Comparison of ENCODE assay signal across 18 mouse cellular contexts in genomic region chr2:30215493-30215892, GRCm38 (mm10). TPM values are rescaled to one million over a fixed set of nuclear protein-coding genes. Genes with fewer than 3 reads are reported as not detected.
DNase-seq lines count a peak whose midpoint lies in the region; ATAC-seq and TF ChIP-seq lines count a peak whose summit lies in the region.
"Had no signal": no experiment of that assay in that cellular context is flagged by ENCODE, and none has a peak within 500 bp of the region (broad histone marks: within the 10 kb centered on the region; RNA-seq: fewer than 3 reads in every experiment).

No protein-coding gene starts in this region.

- no peak overlapping the region for H3K9ac ChIP-seq in heart, embryonic 11.5 days (ENCODE audit: low read depth, low read length)
- H3K9ac ChIP-seq in liver, postnatal 0 days (replicated peaks): no peak overlapping the region
- H3K9ac ChIP-seq in stomach, postnatal 0 days (ENCODE audit: low read length): no peak overlapping the region
- H3K9ac ChIP-seq: forebrain, embryonic 12.5 days; hindbrain, embryonic 12.5 days; liver, embryonic 13.5 days had no signal

- no peak overlapping the region for H3K4me3 ChIP-seq in heart, embryonic 11.5 days (ENCODE audit: low read depth, low read length)
- H3K4me3 ChIP-seq in liver, postnatal 0 days (ENCODE audit: low read depth, low read length): no peak overlapping the region
- no peak overlapping the region for H3K4me3 ChIP-seq in stomach, postnatal 0 days (ENCODE audit: low read depth, low read length)
- H3K4me3 ChIP-seq: forebrain, embryonic 12.5 days; hindbrain, embryonic 12.5 days; layer of hippocampus, adult 2 months; limb, embryonic 10.5 days; liver, embryonic 13.5 days had no signal

- no peak; the same call in 1 of the 2 replicates for TF ChIP-seq EP300 in liver, postnatal 0 days (IDR thresholded peaks at IDR 0.05; ENCODE audit: low read depth)
- no peak for TF ChIP-seq EP300 in stomach, postnatal 0 days (optimal IDR thresholded peaks at IDR 0.05)

- H3K27me3 ChIP-seq in heart, embryonic 11.5 days (ENCODE audit: control insufficient read depth, insufficient read depth, low read length): no peaks in the 10 kb centered on the region
- H3K27me3 ChIP-seq in liver, postnatal 0 days (ENCODE audit: insufficient read depth, low read length): no peaks in the 10 kb centered on the region
- H3K27me3 ChIP-seq in stomach, postnatal 0 days (ENCODE audit: control insufficient read depth, insufficient read depth, low read length): no peaks in the 10 kb centered on the region
- H3K27me3 ChIP-seq: forebrain, embryonic 12.5 days; hindbrain, embryonic 12.5 days; liver, embryonic 13.5 days had no signal

- 70% methylated on average over 6 of the region's 6 CpGs for WGBS in heart, embryonic 11.5 days (ENCODE audit: insufficient replicate concordance)
- 68% methylated on average over 6 of the region's 6 CpGs for WGBS in liver, postnatal 0 days (ENCODE audit: insufficient replicate concordance)
- 62% methylated on average over 6 of the region's 6 CpGs for WGBS in stomach, postnatal 0 days

- H3K4me2 ChIP-seq in heart, embryonic 11.5 days: no peak overlapping the region
- no peak overlapping the region for H3K4me2 ChIP-seq in liver, postnatal 0 days (ENCODE audit: low read depth, low read length)
- H3K4me2 ChIP-seq in stomach, postnatal 0 days (replicated peaks; ENCODE audit: low read depth): no peak overlapping the region
- H3K4me2 ChIP-seq: forebrain, embryonic 12.5 days; hindbrain, embryonic 12.5 days; liver, embryonic 13.5 days; midbrain, embryonic 11.5 days had no signal

- H3K9me3 ChIP-seq in heart, embryonic 11.5 days (replicated peaks; ENCODE audit: control insufficient read depth, low read length): no peaks in the 10 kb centered on the region
- H3K9me3 ChIP-seq in liver, postnatal 0 days (ENCODE audit: low read length): no peaks in the 10 kb centered on the region
- H3K9me3 ChIP-seq in stomach, postnatal 0 days (ENCODE audit: control insufficient read depth, low read length): no peaks in the 10 kb centered on the region
- H3K9me3 ChIP-seq: forebrain, embryonic 12.5 days; hindbrain, embryonic 12.5 days; limb, embryonic 10.5 days; liver, embryonic 13.5 days had no signal

- no peak overlapping the region for H3K27ac ChIP-seq in heart, embryonic 11.5 days (ENCODE audit: low read depth, low read length)
- peak overlapping the region; percentile 72 for H3K27ac ChIP-seq in liver, postnatal 0 days (ENCODE audit: low read depth)
- no peak overlapping the region for H3K27ac ChIP-seq in stomach, postnatal 0 days (replicated peaks)
- H3K27ac ChIP-seq: forebrain, embryonic 12.5 days; hindbrain, embryonic 12.5 days; layer of hippocampus, adult 2 months; limb, embryonic 10.5 days had no signal

- no peaks in the 10 kb centered on the region for H3K36me3 ChIP-seq in heart, embryonic 11.5 days (ENCODE audit: control insufficient read depth, insufficient read depth, low read length)
- no peaks in the 10 kb centered on the region for H3K36me3 ChIP-seq in liver, postnatal 0 days (replicated peaks; ENCODE audit: insufficient read depth, low read length)
- no peaks in the 10 kb centered on the region for H3K36me3 ChIP-seq in stomach, postnatal 0 days (ENCODE audit: control insufficient read depth, insufficient read depth, low read length)
- H3K36me3 ChIP-seq: forebrain, embryonic 12.5 days; hindbrain, embryonic 12.5 days; limb, embryonic 10.5 days; liver, embryonic 13.5 days had no signal

- no peak for ATAC-seq in heart, embryonic 11.5 days (replicated peaks; ENCODE audit: insufficient number of reproducible peaks, low FRiP score, low TSS enrichment)
- peak; percentile 18 for ATAC-seq in liver, postnatal 0 days
- ATAC-seq in stomach, postnatal 0 days (ENCODE audit: low FRiP score, low TSS enrichment): no peak

- no peak for TF ChIP-seq CTCF in liver, postnatal 0 days (IDR thresholded peaks at IDR 0.05; ENCODE audit: low read depth)
- no peak for TF ChIP-seq CTCF in stomach, postnatal 0 days (IDR thresholded peaks at IDR 0.05; ENCODE audit: low read depth)

- no peaks in the 10 kb centered on the region for H3K4me1 ChIP-seq in heart, embryonic 11.5 days (ENCODE audit: control insufficient read depth, insufficient read depth, low read length)
- H3K4me1 ChIP-seq in liver, postnatal 0 days (ENCODE audit: insufficient read depth): peaks cover 14% of the 10 kb centered on the region
- H3K4me1 ChIP-seq in stomach, postnatal 0 days (replicated peaks; ENCODE audit: control insufficient read depth, insufficient read depth): no peaks in the 10 kb centered on the region
- H3K4me1 ChIP-seq: forebrain, embryonic 12.5 days; hindbrain, embryonic 12.5 days; limb, embryonic 10.5 days; liver, embryonic 13.5 days had no signal

- peak; percentile 57 to 80 for DNase-seq in heart, adult 18-20 months
- no peak for DNase-seq in liver, postnatal 0 days
- DNase-seq in liver: no peak
- DNase-seq in heart, adult 9 months (ENCODE audit: low spot score in 2 of 2): peak; percentile 57 to 59
- DNase-seq in lung, postnatal 25 days (ENCODE audit: low spot score): peak; percentile 50
- DNase-seq in stomach, postnatal 0 days (ENCODE audit: low spot score): no peak
- no peak for DNase-seq in left cerebral cortex, adult 9 months (ENCODE audit: low spot score in 2 of 2)
- DNase-seq: adrenal gland, adult 2 months; cerebellum, adult 8-10 months; gastrocnemius, postnatal 14 days; layer of hippocampus, postnatal 36 days; liver, embryonic 13.5 days had no signal

RNA-seq across cellular contexts. Expression of gene Kyat1, which starts 9.8 kb away (rescaled TPM):
- total RNA-seq in heart, adult 18-20 months (2021): 10 to 100 TPM; 36.0 to 36.5 TPM
- polyA plus RNA-seq in heart, embryonic 11.5 days (2014; fragmentation: Nextera tagmentation; extraction: Ambion mirVana): 13.6 and 15.5 TPM in 2 replicates
- 32.2 and 32.3 TPM in 2 replicates for polyA plus RNA-seq in liver, postnatal 0 days (2015; fragmentation: Nextera tagmentation; extraction: Ambion mirVana)
- 81.2 and 89.3 TPM in 2 replicates for polyA plus RNA-seq in stomach, postnatal 0 days (2015; fragmentation: Nextera tagmentation; extraction: Ambion mirVana)

RNA-seq across cellular contexts. Expression of gene Lrrc8a, which starts 22.0 kb away (rescaled TPM):
- total RNA-seq in heart, adult 18-20 months (2021): 10 to 100 TPM; 77.9 to 86.5 TPM
- 38.1 and 46.9 TPM in 2 replicates for polyA plus RNA-seq in heart, embryonic 11.5 days (2014; fragmentation: Nextera tagmentation; extraction: Ambion mirVana)
- 18.6 and 20.3 TPM in 2 replicates for polyA plus RNA-seq in liver, postnatal 0 days (2015; fragmentation: Nextera tagmentation; extraction: Ambion mirVana)
- polyA plus RNA-seq in stomach, postnatal 0 days (2015; fragmentation: Nextera tagmentation; extraction: Ambion mirVana): 30.3 and 31.7 TPM in 2 replicates

RNA-seq across cellular contexts. Expression of gene Gm28035, which starts 24.9 kb away (rescaled TPM):
- total RNA-seq in heart, adult 18-20 months (2021): 1 to 10 TPM; 3.4 to 3.6 TPM
- 0.49 TPM in 1 of 2 replicates, not detected in the other for polyA plus RNA-seq in heart, embryonic 11.5 days (2014; fragmentation: Nextera tagmentation; extraction: Ambion mirVana)
- polyA plus RNA-seq in liver, postnatal 0 days (2015; fragmentation: Nextera tagmentation; extraction: Ambion mirVana): 0.14 and 0.18 TPM in 2 replicates
- 0.05 and 0.11 TPM in 2 replicates for polyA plus RNA-seq in stomach, postnatal 0 days (2015; fragmentation: Nextera tagmentation; extraction: Ambion mirVana)

RNA-seq across cellular contexts. Expression of gene Spout1, which starts 37.2 kb away (rescaled TPM):
- total RNA-seq in heart, adult 18-20 months (2021): 1 to 10 TPM; 4.8 to 6.4 TPM
- polyA plus RNA-seq in heart, embryonic 11.5 days (2014; fragmentation: Nextera tagmentation; extraction: Ambion mirVana): 41.2 and 43.4 TPM in 2 replicates
- 12.8 and 13.7 TPM in 2 replicates for polyA plus RNA-seq in liver, postnatal 0 days (2015; fragmentation: Nextera tagmentation; extraction: Ambion mirVana)
- 23.9 and 24.0 TPM in 2 replicates for polyA plus RNA-seq in stomach, postnatal 0 days (2015; fragmentation: Nextera tagmentation; extraction: Ambion mirVana)

RNA-seq across cellular contexts. Expression of gene Endog, which starts 44.2 kb away (rescaled TPM):
- total RNA-seq in heart, adult 18-20 months (2021): 10 to 100 TPM; 89.0 to 98.3 TPM
- 30.0 and 33.4 TPM in 2 replicates for polyA plus RNA-seq in heart, embryonic 11.5 days (2014; fragmentation: Nextera tagmentation; extraction: Ambion mirVana)
- polyA plus RNA-seq in liver, postnatal 0 days (2015; fragmentation: Nextera tagmentation; extraction: Ambion mirVana): 51.2 and 56.3 TPM in 2 replicates
- 35.3 and 41.2 TPM in 2 replicates for polyA plus RNA-seq in stomach, postnatal 0 days (2015; fragmentation: Nextera tagmentation; extraction: Ambion mirVana)

Comparison
In these comparisons a context has a peak if more than half of its experiments do, and no peak if none do; other contexts are left out.
1. DNase-seq: peak in heart, adult 18-20 months (2 of 2), heart, adult 9 months (2 of 2) and lung, postnatal 25 days (single experiment); none in liver, postnatal 0 days (single experiment), liver (single experiment), stomach, postnatal 0 days (single experiment) and left cerebral cortex, adult 9 months (0 of 2).